Mouse (Mus musculus) embryo, embryonic 9.5 days (tissue): ENCODE results near the gene Dhdds.
"Not testable (repeated sequence)": the region's sequence is repeated elsewhere in the genome, so short reads cannot be mapped to it uniquely, and the experiment has no call there.

Experiments
- DNase-seq: peaks from one replicate; pipeline ENCODE4 v3.0.0-alpha.2; 2017; ENCODE audit errors: extremely low spot score

Dhdds gene

DNA sequence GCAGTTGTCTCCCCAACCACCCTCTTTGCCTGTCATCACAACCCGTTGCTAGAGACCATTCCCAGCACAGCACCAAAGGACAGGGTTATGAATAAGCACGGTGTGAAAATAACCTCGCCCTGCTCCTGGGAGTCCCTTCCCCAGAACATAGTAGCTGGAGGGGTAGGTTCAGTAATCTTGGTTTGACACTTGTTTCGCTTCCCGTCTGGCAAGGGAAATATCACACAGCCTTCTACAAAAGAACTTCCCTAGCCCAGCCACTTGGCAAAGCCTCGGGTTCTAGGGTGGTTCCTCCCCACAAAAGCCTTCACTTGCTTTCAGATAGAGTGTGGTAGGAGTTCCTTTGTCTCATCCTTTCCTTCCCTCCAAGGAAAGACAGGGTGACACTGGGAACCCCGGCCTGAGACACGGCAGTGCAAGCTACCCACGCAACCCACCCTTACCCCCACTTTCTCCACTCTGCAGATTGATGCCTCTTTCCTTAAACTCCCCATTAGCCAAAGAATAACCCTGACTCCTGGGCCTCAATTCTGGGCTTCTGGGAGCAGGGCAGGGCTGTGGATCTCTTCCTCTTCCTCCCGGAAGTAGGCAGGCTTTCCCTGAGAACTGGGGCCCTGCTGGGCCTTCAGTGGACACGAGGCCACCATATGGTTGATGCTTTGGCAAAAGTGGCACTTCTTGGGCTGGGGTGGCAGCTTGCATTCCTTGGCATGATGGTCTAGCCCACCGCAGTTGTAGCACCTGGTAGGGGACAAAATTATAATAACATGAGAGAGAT is 5.1 kb upstream of the Dhdds start:
- DNase-seq, result no peak

- DNase-seq, result no peak
Measured at GRCm38 (mm10) chr4:134002903-134003302, 2.2 kb upstream of the Dhdds start.

GRCm38 (mm10) chr4:134002246-134002645 is 1.5 kb upstream of the Dhdds start:
- DNase-seq, result no peak

DNA sequence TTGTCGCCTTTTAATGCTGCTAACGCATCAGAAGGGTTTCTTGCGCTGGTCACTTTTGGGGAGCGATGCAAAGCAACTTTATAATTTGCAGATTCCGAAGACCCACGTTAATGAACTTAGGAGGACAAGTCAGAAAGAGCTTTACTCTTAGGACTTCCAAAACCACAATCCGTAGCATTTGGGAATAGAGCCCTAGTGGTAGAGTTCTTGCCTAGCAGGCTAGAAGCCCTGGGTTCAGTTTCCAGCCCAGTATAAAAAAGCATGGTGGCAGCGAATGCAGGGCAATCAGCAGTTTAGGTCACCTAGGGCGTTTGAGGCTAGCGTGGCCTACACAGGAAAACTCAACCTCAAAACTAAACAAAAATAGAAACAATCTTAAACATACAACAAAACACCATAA is 992 bp upstream of the Dhdds start:
- no peak for DNase-seq

- DNase-seq, result no peak
Measured at GRCm38 (mm10) chr4:133994697-133995096, 6.0 kb downstream of the Dhdds start.

GRCm38 (mm10) chr4:133991087-133991660 is 9.5 kb downstream of the Dhdds start:
- DNase-seq, result no peak

DNA sequence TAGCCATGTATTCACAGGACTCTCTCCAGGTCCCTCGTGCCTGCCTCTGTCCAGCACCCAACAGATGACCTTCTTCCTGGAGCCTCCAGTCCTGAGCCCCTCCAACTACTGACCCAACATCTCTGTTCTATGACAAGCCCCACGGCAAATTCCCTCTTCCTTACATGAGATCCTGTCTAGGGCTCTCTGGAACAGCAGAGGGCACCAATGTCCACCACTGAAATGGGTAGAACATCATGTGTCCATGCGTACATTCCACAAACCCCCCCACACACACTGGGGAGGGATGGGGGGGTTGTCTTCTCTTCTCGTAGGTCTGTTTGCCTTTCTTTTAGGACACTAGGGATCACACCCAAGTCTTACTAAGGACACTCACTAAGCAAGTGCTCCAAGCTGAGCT is 10.7 kb downstream of the Dhdds start:
- DNase-seq, result no peak

DNA sequence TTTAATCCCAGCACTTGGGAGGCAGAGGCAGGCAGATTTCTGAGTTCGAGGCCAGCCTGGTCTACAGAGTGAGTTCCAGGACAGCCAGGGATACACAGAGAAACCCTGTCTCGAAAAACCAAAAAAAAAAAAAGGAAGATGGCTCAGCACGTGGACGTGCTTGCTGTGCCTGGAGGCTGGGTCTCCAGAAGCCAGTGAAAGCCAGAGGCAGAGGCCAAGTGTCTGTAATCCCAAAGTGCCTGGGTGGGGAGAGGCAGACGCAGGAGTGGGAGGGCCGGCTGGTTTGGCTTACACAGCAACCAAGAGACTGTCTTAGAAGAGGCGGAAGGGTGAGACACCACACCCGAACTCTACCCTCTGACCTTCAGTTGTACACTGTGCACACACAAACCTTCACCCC is 12.4 kb downstream of the Dhdds start:
- not testable (repeated sequence) for DNase-seq

DNA sequence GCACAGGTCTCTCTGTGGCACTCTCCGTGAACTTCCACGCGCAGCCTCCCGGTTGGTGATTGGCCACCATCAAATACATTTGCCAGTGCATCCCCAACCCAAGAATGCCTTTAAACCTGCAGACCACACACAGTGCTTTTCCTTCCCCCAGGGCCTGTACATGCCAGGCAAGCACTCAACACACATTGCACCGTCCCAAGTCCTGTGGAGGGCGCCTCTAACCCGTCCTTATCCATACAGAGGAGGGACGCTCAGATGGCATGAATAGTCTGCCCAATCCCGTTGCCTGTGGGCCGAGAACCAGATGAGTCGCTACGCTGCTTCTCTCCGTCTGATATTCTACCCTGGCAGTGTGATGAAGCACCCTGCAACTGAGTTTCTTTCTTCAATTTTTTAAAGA is 17.8 kb downstream of the Dhdds start:
- no peak for DNase-seq

- no peak for DNase-seq
Measured at GRCm38 (mm10) chr4:133980496-133980895, 20.2 kb downstream of the Dhdds start.

- no peak for DNase-seq
Measured at GRCm38 (mm10) chr4:133978021-133978711, 22.6 kb downstream of the Dhdds start.

GRCm38 (mm10) chr4:133971741-133972140 is 29.0 kb downstream of the Dhdds start:
- no peak for DNase-seq

DNA sequence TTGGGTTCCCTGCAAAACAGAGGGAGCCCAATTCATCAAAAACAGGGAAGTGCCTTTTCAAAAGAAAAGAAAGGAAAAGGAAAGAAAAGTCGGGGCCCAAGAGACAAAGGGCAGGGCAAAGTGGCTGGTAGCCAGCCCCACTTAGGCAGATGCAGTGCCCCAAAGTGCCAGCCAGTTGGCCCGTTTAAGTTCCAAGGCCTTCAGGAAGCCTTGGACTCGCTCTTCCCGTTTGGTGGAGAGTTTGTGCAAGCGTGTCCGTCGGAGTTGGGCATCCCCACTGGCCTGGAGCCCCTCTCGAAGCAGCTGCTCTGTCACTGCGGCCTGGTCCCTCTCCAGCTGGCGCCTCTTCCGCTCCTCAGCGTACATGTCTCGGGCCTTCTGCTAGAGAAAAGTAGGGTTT is 29.8 kb downstream of the Dhdds start:
- DNase-seq, result no peak

GRCm38 (mm10) chr4:133970196-133970595 is 30.5 kb downstream of the Dhdds start:
- DNase-seq, result peak; percentile 35

DNA sequence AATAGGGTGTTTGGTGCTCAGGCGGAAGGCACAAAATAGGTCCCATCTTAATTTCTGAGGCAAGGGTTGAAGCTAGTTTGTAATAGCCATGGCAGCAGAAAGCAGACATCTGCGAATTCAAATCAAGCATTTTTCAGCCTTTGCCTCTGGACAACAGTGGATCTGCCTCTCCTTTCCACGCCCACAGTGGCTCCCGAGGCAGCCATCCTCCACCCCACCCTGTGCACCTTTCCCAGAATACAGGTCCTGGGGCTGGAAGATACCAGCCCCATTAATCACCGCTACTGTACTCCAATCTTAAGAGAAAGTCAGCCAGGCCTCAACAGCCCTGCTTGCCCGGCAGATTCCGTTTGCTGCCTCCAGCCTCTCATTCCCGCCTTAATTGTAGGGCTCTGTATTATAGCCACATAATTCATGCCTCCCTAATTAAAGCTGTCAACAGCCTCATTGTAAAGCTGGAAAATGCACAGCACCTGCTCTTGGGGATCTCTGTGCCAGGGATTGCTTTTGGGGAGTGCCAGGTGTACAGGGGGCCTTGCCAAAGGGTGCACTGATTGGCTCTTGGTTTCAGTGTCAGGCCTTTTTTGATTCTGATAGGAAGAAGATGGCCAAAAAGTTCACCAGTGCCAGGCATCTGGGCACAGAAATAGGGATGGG is 31.5 kb downstream of the Dhdds start:
- peak; percentile 27 for DNase-seq

DNA sequence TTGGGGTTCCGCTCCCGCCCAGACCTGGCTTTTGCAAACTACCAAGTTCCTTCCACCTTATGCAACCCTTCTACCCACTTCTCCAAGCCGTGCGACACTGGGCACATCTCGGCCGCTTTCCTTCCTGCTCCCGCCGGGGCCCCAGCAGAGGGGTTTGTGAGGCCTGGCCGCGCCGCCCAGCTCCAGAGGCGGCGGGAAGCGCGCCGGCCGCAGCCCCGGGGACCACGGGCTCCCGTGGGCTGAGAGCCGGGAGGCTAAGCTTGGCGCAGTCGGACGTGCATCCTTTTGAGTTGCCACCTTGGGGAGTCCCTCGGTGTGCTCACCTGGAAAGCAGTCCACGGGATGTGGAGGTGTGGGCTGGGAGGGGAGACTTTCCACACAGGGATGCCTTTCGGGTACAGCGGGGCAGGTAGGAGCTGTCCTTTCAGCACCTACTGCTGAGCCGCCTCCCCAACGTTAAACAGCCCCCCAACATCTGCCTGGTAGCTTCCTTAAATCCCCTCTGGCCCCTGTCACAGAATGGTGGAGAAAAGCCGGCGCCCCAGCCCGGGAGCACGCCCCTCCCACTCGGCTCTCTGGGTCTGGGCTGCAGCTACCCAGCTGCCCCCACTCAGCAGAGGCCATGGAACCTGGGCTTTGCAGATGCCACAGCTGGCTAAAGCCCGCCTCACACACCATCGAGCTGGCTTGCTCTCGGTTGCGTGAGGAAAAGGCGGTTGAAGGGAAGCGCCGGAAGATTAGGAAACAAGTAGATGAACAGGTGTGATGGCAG is 32.4 kb downstream of the Dhdds start, which contains the start of gene Hmgn2:
Hmgn2 (minus strand) TSS at position 501 of the 772 bp plus-strand sequence.
- peak; percentile 77 for DNase-seq

DNA sequence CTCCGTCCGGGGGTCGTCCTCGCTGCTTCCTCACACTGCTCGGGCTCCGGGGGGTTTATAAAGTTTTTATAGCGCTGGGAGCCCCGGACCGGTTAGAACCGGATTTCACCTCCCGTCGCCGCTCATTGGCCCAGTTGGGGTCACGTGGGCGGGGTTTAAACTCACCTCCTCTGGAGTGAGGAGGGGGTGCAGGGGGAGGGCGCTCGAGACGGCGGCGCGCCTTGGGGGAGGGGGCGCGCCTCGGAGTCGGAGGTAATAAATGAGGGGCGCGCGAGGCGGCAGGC is 32.9 kb downstream of the Dhdds start:
- DNase-seq, result peak; percentile 97

GRCm38 (mm10) chr4:133967138-133967865 is 33.4 kb downstream of the Dhdds start:
- DNase-seq, result peak; percentile 94

GRCm38 (mm10) chr4:133966271-133966940 is 34.3 kb downstream of the Dhdds start:
- no peak for DNase-seq

- DNase-seq, result no peak
Measured at GRCm38 (mm10) chr4:133962566-133962965, 38.2 kb downstream of the Dhdds start.

GRCm38 (mm10) chr4:133958884-133959283 is 41.8 kb downstream of the Dhdds start:
- no peak for DNase-seq
